ENCODE assay signal across 8 mouse cellular contexts in the genomic region with DNA sequence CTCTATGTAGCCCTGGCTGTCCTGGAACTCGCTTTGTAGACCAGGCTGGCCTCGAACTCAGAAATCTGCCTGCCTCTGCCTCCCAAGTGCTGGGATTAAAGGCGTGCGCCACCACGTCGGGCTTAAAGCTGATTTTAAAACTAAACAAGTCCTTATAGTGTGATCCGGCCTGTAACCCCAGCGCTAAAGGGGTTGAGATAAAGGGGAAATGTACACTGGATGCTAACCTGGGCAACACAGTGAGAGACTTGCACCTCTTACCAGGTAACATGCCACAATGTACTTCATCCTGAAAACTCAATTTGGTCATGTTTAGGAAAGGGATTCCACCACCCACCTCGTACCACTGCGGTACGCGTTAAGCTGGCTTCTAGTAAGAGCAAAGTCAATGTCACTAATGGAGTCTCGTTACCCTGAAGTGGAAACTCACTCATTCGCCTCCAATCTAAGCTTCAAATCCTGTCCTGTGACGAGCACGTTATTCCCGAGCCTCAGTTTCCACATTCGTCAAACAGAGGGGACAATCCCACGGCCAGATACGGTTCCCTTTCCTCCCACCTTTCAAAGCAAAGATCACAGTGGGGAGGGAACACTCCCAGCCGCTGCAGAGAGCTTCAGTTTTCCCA. TPM values are rescaled to one million over a fixed set of nuclear protein-coding genes. Genes with fewer than 3 reads are reported as not detected.
A peak's percentile ranks its signal among the peaks of the same experiment; 100 is the strongest.
DNase-seq lines count a peak whose midpoint lies in the region; ATAC-seq and TF ChIP-seq lines count a peak whose summit lies in the region.

No protein-coding gene starts in this region.

- peak overlapping the region; percentile 96 for H3K4me3 ChIP-seq in limb, embryonic 14.5 days (replicated peaks; ENCODE audit: low read length)
- H3K4me3 ChIP-seq in stomach, postnatal 0 days (ENCODE audit: low read depth, low read length), result peak overlapping the region; percentile 95

- TF ChIP-seq EP300 in stomach, postnatal 0 days (optimal IDR thresholded peaks at IDR 0.05), result no peak

- peak overlapping the region; percentile 89 for H3K9ac ChIP-seq in limb, embryonic 14.5 days (ENCODE audit: low read depth, low read length, severe bottlenecking)
- H3K9ac ChIP-seq in stomach, postnatal 0 days (ENCODE audit: low read length), result peak overlapping the region; percentile 89

- no peak for TF ChIP-seq CTCF in stomach, postnatal 0 days (IDR thresholded peaks at IDR 0.05; ENCODE audit: low read depth)

- H3K27me3 ChIP-seq in limb, embryonic 14.5 days (ENCODE audit: control insufficient read depth, insufficient read depth, low read length), result no peaks in the 10 kb centered on the region
- H3K27me3 ChIP-seq in stomach, postnatal 0 days (ENCODE audit: control insufficient read depth, insufficient read depth, low read length), result no peaks in the 10 kb centered on the region

- H3K4me2 ChIP-seq in limb, embryonic 14.5 days (replicated peaks; ENCODE audit: low read depth, low read length, severe bottlenecking), result peak overlapping the region; percentile 57
- H3K4me2 ChIP-seq in stomach, postnatal 0 days (replicated peaks; ENCODE audit: low read depth), result peak overlapping the region; percentile 87

- no peaks in the 10 kb centered on the region for H3K36me3 ChIP-seq in limb, embryonic 14.5 days (ENCODE audit: control insufficient read depth, insufficient read depth, low read length)
- no peaks in the 10 kb centered on the region for H3K36me3 ChIP-seq in stomach, postnatal 0 days (ENCODE audit: control insufficient read depth, insufficient read depth, low read length)

- peaks cover 16% of the 10 kb centered on the region for H3K4me1 ChIP-seq in limb, embryonic 14.5 days (ENCODE audit: control insufficient read depth, insufficient read depth, low read length)
- peaks cover 2% of the 10 kb centered on the region for H3K4me1 ChIP-seq in stomach, postnatal 0 days (replicated peaks; ENCODE audit: control insufficient read depth, insufficient read depth)

- peak overlapping the region; percentile 80; the same call in 1 of the 2 replicates for H3K27ac ChIP-seq in limb, embryonic 14.5 days (replicated peaks; ENCODE audit: low read depth, low read length)
- peak overlapping the region; percentile 90 for H3K27ac ChIP-seq in stomach, postnatal 0 days (replicated peaks)

- ATAC-seq in limb, embryonic 14.5 days (ENCODE audit: low FRiP score, low read depth), result no peak
- ATAC-seq in stomach, postnatal 0 days (ENCODE audit: low FRiP score, low TSS enrichment), result no peak
- no peak; the same call in 1 of the 2 replicates for ATAC-seq in megakaryocyte progenitor cell, adult 5-6 weeks (replicated peaks; ENCODE audit: poor library complexity)

- WGBS in limb, embryonic 14.5 days, result 29% methylated on average over 21 of the region's 21 CpGs
- WGBS in stomach, postnatal 0 days, result 27% methylated on average over 21 of the region's 21 CpGs

- H3K9me3 ChIP-seq in limb, embryonic 14.5 days (ENCODE audit: control insufficient read depth, low read length), result no peaks in the 10 kb centered on the region
- H3K9me3 ChIP-seq in stomach, postnatal 0 days (ENCODE audit: control insufficient read depth, low read length), result no peaks in the 10 kb centered on the region

- DNase-seq in embryo, embryonic 10.5 days (ENCODE audit: low spot score), result peak; percentile 31
- no peak for DNase-seq in embryo, embryonic 9.5 days (ENCODE audit: extremely low spot score)
- peak; percentile 16 for DNase-seq in thymus, postnatal 4 days
- DNase-seq in thymus, postnatal 14 days, result no peak
- no peak for DNase-seq in limb, embryonic 14.5 days (ENCODE audit: low spot score)
- DNase-seq in stomach, postnatal 0 days (ENCODE audit: low spot score), result no peak
- DNase-seq in spleen, adult 12 weeks (ENCODE audit: low spot score), result no peak

- TF ChIP-seq POLR2A in limb, embryonic 14.5 days (IDR thresholded peaks at IDR 0.05; ENCODE audit: borderline replicate concordance, extremely low read depth, insufficient read depth, insufficient read length), result no peak

RNA-seq across cellular contexts. Expression of gene Ptpn11, which starts 0.9 kb away (rescaled TPM):
- polyA plus RNA-seq in limb, embryonic 14.5 days (2012; rRNA removed), result 44.1 and 44.6 TPM in 2 replicates
- 27.1 and 29.6 TPM in 2 replicates for polyA plus RNA-seq in limb, embryonic 14.5 days (2014; fragmentation: Nextera tagmentation; extraction: Ambion mirVana)
- polyA plus RNA-seq in stomach, postnatal 0 days (2015; fragmentation: Nextera tagmentation; extraction: Ambion mirVana), result 11.8 and 15.0 TPM in 2 replicates
- total RNA-seq in megakaryocyte progenitor cell, adult 5-6 weeks (2015), result 20.8 TPM in 2 replicates
- 41.5 and 48.1 TPM in 2 replicates for total RNA-seq in megakaryocyte progenitor cell, adult 5-6 weeks (2017)

RNA-seq across cellular contexts. Expression of gene Rpl6, which starts 14.0 kb away (rescaled TPM):
- polyA plus RNA-seq in limb, embryonic 14.5 days (2012; rRNA removed), result 786 and 1,086 TPM in 2 replicates
- 696 and 712 TPM in 2 replicates for polyA plus RNA-seq in limb, embryonic 14.5 days (2014; fragmentation: Nextera tagmentation; extraction: Ambion mirVana)
- 453 and 464 TPM in 2 replicates for polyA plus RNA-seq in stomach, postnatal 0 days (2015; fragmentation: Nextera tagmentation; extraction: Ambion mirVana)
- 2,970 and 3,030 TPM in 2 replicates for total RNA-seq in megakaryocyte progenitor cell, adult 5-6 weeks (2015)
- total RNA-seq in megakaryocyte progenitor cell, adult 5-6 weeks (2017), result 1,387 and 1,567 TPM in 2 replicates

RNA-seq across cellular contexts. Expression of gene Hectd4, which starts 29.7 kb away (rescaled TPM):
- polyA plus RNA-seq in limb, embryonic 14.5 days (2012; rRNA removed), result 15.2 and 21.5 TPM in 2 replicates
- 7.0 and 8.9 TPM in 2 replicates for polyA plus RNA-seq in limb, embryonic 14.5 days (2014; fragmentation: Nextera tagmentation; extraction: Ambion mirVana)
- 1.7 TPM in 2 replicates for polyA plus RNA-seq in stomach, postnatal 0 days (2015; fragmentation: Nextera tagmentation; extraction: Ambion mirVana)
- 16.2 and 22.8 TPM in 2 replicates for total RNA-seq in megakaryocyte progenitor cell, adult 5-6 weeks (2015)
- 6.5 and 9.2 TPM in 2 replicates for total RNA-seq in megakaryocyte progenitor cell, adult 5-6 weeks (2017)

Comparison
In these comparisons a context has a peak if more than half of its experiments do, and no peak if none do; other contexts are left out.
1. DNase-seq: peak in embryo, embryonic 10.5 days (single experiment) and thymus, postnatal 4 days (single experiment); none in embryo, embryonic 9.5 days (single experiment), thymus, postnatal 14 days (single experiment), limb, embryonic 14.5 days (single experiment), stomach, postnatal 0 days (single experiment) and spleen, adult 12 weeks (single experiment).